Mouse (Mus musculus) C2C12 (cell line): ENCODE measurements at regions not wholly inside any gene's neighbourhood (a gene's known extent, or its start where the extent isn't known, plus 50 kb on each side); places are given as distances from the start of the nearest gene placed in this dataset.

Experiments used
- H3K27me3 ChIP-seq: one replicate; pipeline ENCODE4 v1.6.1; 2011; ENCODE audit not compliant: control insufficient read depth, insufficient read depth, insufficient read length
- H3K36me3 ChIP-seq: one replicate; pipeline ENCODE4 v1.6.1; 2011; ENCODE audit not compliant: control insufficient read depth, insufficient read depth
- H3K4me3 ChIP-seq: one replicate; pipeline ENCODE4 v1.5.1; 2011; ENCODE audit warnings: mild to moderate bottlenecking, control low read depth; ENCODE audit not compliant: poor library complexity, insufficient read depth, severe bottlenecking
- H3K79me2 ChIP-seq: one replicate; pipeline ENCODE4 v1.6.1; 2011; ENCODE audit not compliant: control insufficient read depth, insufficient read depth
- H3K79me3 ChIP-seq: one replicate; pipeline ENCODE4 v1.6.1; 2011; ENCODE audit warnings: low read depth, control low read depth
- H3ac ChIP-seq: one replicate; pipeline ENCODE3; 2011; ENCODE audit warnings: low read depth; ENCODE audit not compliant: control insufficient read depth, insufficient read length
- CEBPB ChIP-seq: IDR thresholded peaks from one replicate; pipeline ENCODE4 v1.6.1; 2011; ENCODE audit warnings: low read depth, mild to moderate bottlenecking, control low read depth, moderate library complexity
- CTCF ChIP-seq: IDR thresholded peaks from one replicate; pipeline ENCODE4 v1.5.1; 2011; ENCODE audit not compliant: control insufficient read depth, insufficient read depth, insufficient read length
- FOSL1 ChIP-seq: IDR thresholded peaks from one replicate; pipeline ENCODE4 v1.8.0; 2011; ENCODE audit warnings: mild to moderate bottlenecking, low read length; ENCODE audit not compliant: poor library complexity, insufficient read depth, severe bottlenecking
- MAX ChIP-seq: IDR thresholded peaks from one replicate; pipeline ENCODE4 v1.6.1; 2011; ENCODE audit warnings: mild to moderate bottlenecking, control low read depth
- MYOD1 ChIP-seq: IDR thresholded peaks from one replicate; pipeline ENCODE4 v1.6.1; 2011; ENCODE audit warnings: low read depth; ENCODE audit not compliant: control insufficient read depth, insufficient read length
- MYOG ChIP-seq: IDR thresholded peaks from one replicate; pipeline ENCODE4 v1.6.1; 2011; ENCODE audit not compliant: control insufficient read depth, insufficient read length; ENCODE audit errors: extremely low read depth
- USF1 ChIP-seq: IDR thresholded peaks from one replicate; pipeline ENCODE4 v1.6.1; 2011; ENCODE audit warnings: low read depth, mild to moderate bottlenecking, control low read depth, moderate library complexity

GRCm38 (mm10) chr15:62347697-62348096 is 1424.9 kb upstream of the A1bg start:
- Histone ChIP-seq H3K36me3 (no peaks in the 10 kb centered on the region), H3K4me3 (no peak overlapping the region), H3ac (no peak overlapping the region), H3K79me3 (no peaks in the 10 kb centered on the region), H3K79me2 (no peaks in the 10 kb centered on the region), H3K27me3 (no peaks in the 10 kb centered on the region)
- TF ChIP-seq MYOD1: no peak
- TF ChIP-seq MYOG: no peak
- no peak for TF ChIP-seq CEBPB
- TF ChIP-seq USF1: no peak
- TF ChIP-seq CTCF: no peak

DNA sequence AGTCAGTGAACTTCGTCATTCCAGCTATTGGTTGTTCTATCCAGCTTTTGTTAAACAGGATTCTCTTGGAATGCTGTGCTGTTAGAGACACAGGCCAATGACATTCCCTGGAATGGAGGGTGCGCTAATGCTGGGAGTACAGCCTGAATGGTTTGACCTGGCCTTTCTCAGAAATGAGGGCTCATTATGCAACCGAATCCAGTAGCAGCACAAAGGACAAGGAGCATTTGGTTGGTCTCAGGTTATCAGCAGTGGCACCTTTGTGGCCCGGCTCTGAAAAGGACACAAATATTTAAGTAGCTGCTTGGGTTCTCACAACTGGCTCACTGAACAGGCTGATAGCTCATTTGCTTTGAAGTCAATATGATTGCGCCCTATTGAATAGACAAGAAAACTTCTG is 1423.1 kb upstream of the A1bg start:
- TF ChIP-seq USF1 (no peak), MAX (no peak), MYOD1 (no peak), MYOG (no peak), FOSL1 (no peak), CEBPB (no peak), CTCF (no peak)
- Histone ChIP-seq H3K36me3 (no peaks in the 10 kb centered on the region), H3K79me2 (no peaks in the 10 kb centered on the region), H3K79me3 (no peaks in the 10 kb centered on the region), H3ac (no peak overlapping the region), H3K27me3 (no peaks in the 10 kb centered on the region), H3K4me3 (no peak overlapping the region)

DNA sequence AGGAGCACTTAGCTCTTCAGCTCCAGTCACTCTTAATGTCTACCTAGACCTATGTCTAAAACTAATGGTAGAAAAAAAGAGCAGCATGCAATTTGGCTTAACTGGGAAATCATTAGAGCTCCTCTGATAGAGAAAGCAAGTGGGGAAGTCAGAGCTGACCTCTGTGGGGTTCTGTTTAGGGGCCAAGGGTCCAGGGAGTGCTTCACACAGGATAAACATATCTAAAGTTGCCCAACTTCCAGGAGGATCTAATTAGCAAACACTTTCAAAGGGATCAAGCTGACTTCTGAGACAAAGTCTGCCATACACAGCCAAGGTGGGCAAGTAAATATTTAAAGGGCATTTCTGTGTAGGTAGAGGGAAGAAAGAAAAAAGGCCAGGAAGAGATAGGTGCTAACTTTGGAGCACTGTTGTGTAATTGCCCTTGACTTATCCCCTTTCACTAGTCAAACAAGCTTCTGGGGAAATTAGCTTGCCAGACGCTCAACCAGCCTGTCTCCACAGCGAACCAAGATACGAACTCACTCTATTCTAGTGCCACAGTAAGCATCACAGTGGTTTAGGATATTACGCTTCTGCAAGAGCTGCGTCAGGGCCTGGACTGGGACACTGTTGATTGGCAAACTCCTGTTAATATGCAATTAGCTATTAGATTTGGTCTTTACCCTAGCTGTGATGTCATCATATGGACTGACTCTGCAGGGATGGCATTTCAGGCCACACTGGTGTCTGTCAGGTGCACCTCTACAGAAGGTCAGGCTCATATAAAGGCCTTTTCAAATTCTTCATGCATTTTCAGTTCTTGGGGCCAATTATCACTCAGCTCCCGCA is 1413.9 kb upstream of the A1bg start:
- H3ac ChIP-seq: no peak overlapping the region
- H3K4me3 ChIP-seq: no peak overlapping the region
- no peaks in the 10 kb centered on the region for H3K79me2 ChIP-seq
- no peaks in the 10 kb centered on the region for H3K27me3 ChIP-seq
- H3K36me3 ChIP-seq: no peaks in the 10 kb centered on the region
- TF ChIP-seq CEBPB: no peak
- no peak for TF ChIP-seq MYOG
- TF ChIP-seq MYOD1: no peak
- no peak for TF ChIP-seq MAX
- no peak for TF ChIP-seq FOSL1
- TF ChIP-seq USF1: no peak
- TF ChIP-seq CTCF: no peak
- H3K79me3 ChIP-seq: no peaks in the 10 kb centered on the region

- Histone ChIP-seq H3K27me3 (no peaks in the 10 kb centered on the region), H3K79me3 (no peaks in the 10 kb centered on the region), H3ac (no peak overlapping the region), H3K79me2 (no peaks in the 10 kb centered on the region), H3K4me3 (no peak overlapping the region), H3K36me3 (no peaks in the 10 kb centered on the region)
- TF ChIP-seq MAX (no peak), MYOG (no peak), FOSL1 (no peak), CTCF (no peak), USF1 (no peak), MYOD1 (no peak), CEBPB (no peak)
Measured at GRCm38 (mm10) chr15:62334256-62335009, 1411.6 kb upstream of the A1bg start.

DNA sequence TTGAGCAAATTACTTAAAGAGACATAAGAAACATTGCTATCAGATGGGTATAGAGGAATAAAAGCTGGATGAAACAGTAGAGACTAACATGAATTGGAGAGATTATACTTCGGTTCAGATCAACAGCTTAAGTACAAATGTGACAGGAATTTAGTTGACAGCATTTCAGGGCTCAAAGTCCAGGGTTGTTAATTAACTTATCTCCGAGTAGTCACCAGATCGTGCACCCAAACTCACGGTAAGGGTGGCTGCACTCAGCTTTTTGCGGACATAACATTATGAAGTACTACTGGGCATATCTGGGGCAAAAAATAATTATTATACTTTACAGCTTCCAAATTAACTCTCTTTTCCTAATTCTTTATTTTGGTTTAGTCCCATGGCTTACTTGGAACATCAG is 1409.3 kb upstream of the A1bg start:
- Histone ChIP-seq H3K79me2 (no peaks in the 10 kb centered on the region), H3K79me3 (no peaks in the 10 kb centered on the region), H3K27me3 (no peaks in the 10 kb centered on the region), H3K4me3 (no peak overlapping the region), H3K36me3 (no peaks in the 10 kb centered on the region), H3ac (no peak overlapping the region)
- TF ChIP-seq MAX: no peak
- no peak for TF ChIP-seq CEBPB
- TF ChIP-seq FOSL1: no peak
- TF ChIP-seq MYOD1: no peak
- TF ChIP-seq MYOG: no peak
- no peak for TF ChIP-seq USF1
